Mouse (Mus musculus): ENCODE measurements around the gene Arl6ip4. TPM values are rescaled to one million over a fixed set of nuclear protein-coding genes. Genes with fewer than 3 reads are reported as not detected.

Arl6ip4 gene
- total and polyA plus RNA-seq, 2 experiments from 2014 or later: 36.0 to 98.3 TPM

DNA sequence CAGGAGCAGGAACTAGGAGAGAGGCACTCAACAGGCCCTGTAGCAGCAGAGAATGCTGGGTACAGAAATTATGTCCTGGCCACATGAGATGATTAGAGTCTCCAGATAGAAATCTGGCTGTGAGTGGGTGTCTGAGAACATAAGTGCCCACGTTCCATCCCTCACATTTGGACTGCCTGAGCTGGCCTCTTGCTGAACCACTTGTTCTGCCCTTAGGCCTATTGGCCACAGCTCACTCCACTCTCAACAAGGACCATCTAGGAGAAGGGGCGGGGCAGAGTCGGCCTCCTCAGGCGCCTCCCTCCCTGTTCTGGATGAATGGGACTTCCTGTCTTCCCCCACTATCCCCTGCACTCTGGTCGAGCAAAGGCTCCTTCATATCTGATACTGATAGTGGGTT lies 33.1 kb downstream of the Arl6ip4 start:
- no peak for TF ChIP-seq CTCF (IDR thresholded peaks at IDR 0.05; ENCODE audit: low read depth)
- Histone ChIP-seq H3K27me3 (ENCODE audit: insufficient read depth, low read length) (no peaks in the 10 kb centered on the region), H3K4me3 (ENCODE audit: low read depth, low read length) (no peak overlapping the region), H3K4me2 (ENCODE audit: low read depth) (no peak overlapping the region), H3K27ac (ENCODE audit: low read depth, low read length) (no peak overlapping the region), H3K36me3 (ENCODE audit: insufficient read depth) (peaks cover 22% of the 10 kb centered on the region), H3K9ac (no peak overlapping the region), H3K4me1 (ENCODE audit: insufficient read depth) (no peaks in the 10 kb centered on the region), H3K9me3 (ENCODE audit: low read length) (no peaks in the 10 kb centered on the region)
- ATAC-seq (no peak), DNase-seq (no peak)
- WGBS: 66% methylated on average over 5 of the region's 5 CpGs

DNA sequence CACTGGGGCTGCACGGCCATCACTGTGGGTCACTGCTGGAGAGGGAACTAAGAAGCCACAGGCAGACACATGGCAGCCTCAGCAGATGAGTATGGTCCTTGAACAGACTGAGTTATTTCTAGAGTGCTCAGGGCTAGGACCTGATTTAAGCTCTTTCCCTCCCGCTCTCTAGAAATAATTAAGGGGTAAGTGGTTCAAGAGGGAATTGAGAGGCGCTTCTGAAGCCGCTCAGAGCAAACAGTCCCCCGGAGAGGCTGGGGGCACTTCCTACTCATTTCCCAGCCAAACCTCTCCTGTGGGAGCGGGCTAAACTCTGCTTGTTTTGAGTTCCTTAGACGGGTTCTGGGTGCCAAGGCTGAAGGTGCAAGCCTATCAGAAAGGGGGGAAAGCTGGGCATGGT lies 35.0 kb downstream of the Arl6ip4 start:
- H3K9ac ChIP-seq: no peak overlapping the region

DNA sequence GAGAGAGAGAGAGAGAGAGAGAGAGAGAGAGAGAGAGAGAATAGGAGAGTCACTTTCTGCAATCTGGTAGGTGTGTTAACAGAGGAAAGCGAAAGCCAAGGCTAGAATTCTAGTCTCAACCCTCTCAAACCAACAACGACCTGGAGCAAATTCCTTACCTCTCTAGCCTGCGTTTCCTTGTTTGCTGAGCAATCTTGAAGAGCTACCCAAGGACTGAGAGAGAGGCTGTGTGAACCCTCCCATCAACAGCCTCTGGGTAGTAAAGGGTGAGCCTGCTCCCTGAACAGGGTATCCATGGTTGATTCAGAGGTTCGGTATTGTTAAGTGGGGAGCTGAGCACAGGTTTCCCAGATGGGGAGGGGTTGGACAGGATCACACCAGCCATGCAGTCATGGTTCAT lies 36.8 kb downstream of the Arl6ip4 start:
- no peak for ATAC-seq
- Histone ChIP-seq H3K36me3 (ENCODE audit: insufficient read depth) (peaks cover 22% of the 10 kb centered on the region), H3K4me3 (ENCODE audit: low read depth, low read length) (no peak overlapping the region)

More for the DNA sequence above, 35.0 kb downstream of the Arl6ip4 start:
- WGBS: 79% methylated on average over 7 of the region's 7 CpGs
- Histone ChIP-seq H3K4me2 (ENCODE audit: low read depth) (no peak overlapping the region), H3K4me1 (ENCODE audit: insufficient read depth) (no peaks in the 10 kb centered on the region), H3K27me3 (ENCODE audit: insufficient read depth, low read length) (no peaks in the 10 kb centered on the region), H3K36me3 (ENCODE audit: insufficient read depth) (peaks cover 22% of the 10 kb centered on the region), H3K27ac (ENCODE audit: low read depth, low read length) (no peak overlapping the region), H3K4me3 (ENCODE audit: low read depth, low read length) (no peak overlapping the region), H3K9me3 (ENCODE audit: low read length) (no peaks in the 10 kb centered on the region)
- ATAC-seq: no peak
- DNase-seq: no peak
- no peak for TF ChIP-seq CTCF (IDR thresholded peaks at IDR 0.05; ENCODE audit: low read depth)

DNA sequence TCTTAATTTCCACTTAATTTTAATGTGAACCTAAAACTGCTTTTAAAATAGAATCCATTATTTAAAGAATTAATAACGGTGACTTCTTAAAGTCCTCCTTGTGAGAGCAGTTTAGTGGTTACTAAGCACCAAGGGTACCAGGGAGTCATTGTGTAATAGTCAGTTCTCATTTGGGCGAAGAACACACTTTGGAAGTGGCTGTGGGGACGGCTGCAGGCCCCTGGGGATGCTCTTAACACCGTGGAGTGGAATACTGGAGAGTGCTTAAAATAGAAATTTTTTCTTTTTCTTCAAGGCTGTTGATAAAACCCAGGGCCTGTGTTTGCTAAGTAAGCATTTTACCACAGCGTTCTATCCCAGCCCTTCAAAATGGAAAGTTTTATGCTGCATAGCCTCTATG lies 40.1 kb downstream of the Arl6ip4 start:
- Histone ChIP-seq H3K4me2 (ENCODE audit: low read depth) (no peak overlapping the region), H3K4me3 (ENCODE audit: low read depth, low read length) (no peak overlapping the region), H3K36me3 (ENCODE audit: insufficient read depth) (peaks cover 13% of the 10 kb centered on the region), H3K9ac (no peak overlapping the region), H3K27me3 (ENCODE audit: insufficient read depth, low read length) (no peaks in the 10 kb centered on the region), H3K4me1 (ENCODE audit: insufficient read depth) (no peaks in the 10 kb centered on the region), H3K27ac (ENCODE audit: low read depth, low read length) (no peak overlapping the region), H3K9me3 (ENCODE audit: low read length) (no peaks in the 10 kb centered on the region)
- 75% methylated on average over 5 of the region's 5 CpGs for WGBS
- ATAC-seq (no peak), DNase-seq (no peak)
- no peak for TF ChIP-seq CTCF (IDR thresholded peaks at IDR 0.05; ENCODE audit: low read depth)

More for the DNA sequence above, 36.8 kb downstream of the Arl6ip4 start:
- Histone ChIP-seq H3K9me3 (ENCODE audit: low read length) (no peaks in the 10 kb centered on the region), H3K27ac (ENCODE audit: low read depth, low read length) (no peak overlapping the region), H3K4me2 (ENCODE audit: low read depth) (no peak overlapping the region), H3K9ac (no peak overlapping the region), H3K27me3 (ENCODE audit: insufficient read depth, low read length) (no peaks in the 10 kb centered on the region), H3K4me1 (ENCODE audit: insufficient read depth) (no peaks in the 10 kb centered on the region)
- no peak for TF ChIP-seq CTCF (IDR thresholded peaks at IDR 0.05; ENCODE audit: low read depth)
- no peak for DNase-seq
- WGBS: 90% methylated on average over 4 of the region's 4 CpGs

DNA sequence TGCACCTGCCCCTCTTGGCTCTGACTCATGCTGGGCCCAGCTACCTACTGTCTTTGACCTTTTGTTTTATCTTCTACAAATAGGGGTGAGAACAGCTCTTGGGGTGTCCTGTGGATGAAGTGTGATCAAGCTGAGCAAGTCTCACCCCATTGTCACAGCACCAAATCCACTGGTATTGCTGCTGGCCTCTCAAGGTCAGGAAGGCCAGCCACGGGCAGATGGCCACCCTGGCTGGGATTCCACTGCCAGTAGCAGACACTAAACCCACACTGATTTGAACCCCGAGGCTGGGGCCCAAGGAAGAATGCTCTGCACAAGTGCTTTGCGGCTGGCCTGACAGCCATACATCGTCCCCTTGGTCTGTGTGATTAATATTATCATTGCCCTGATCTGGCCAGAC lies 42.4 kb downstream of the Arl6ip4 start:
- ATAC-seq (no peak), DNase-seq (no peak)
- H3K9ac ChIP-seq: no peak overlapping the region
- H3K27ac ChIP-seq (ENCODE audit: low read depth, low read length): no peak overlapping the region
- no peaks in the 10 kb centered on the region; the same call in 1 of the 2 replicates for H3K4me1 ChIP-seq (ENCODE audit: insufficient read depth)
- no peak overlapping the region for H3K4me3 ChIP-seq (ENCODE audit: low read depth, low read length)
- WGBS: 80% methylated on average over 4 of the region's 4 CpGs
- TF ChIP-seq CTCF (IDR thresholded peaks at IDR 0.05; ENCODE audit: low read depth): no peak
- no peaks in the 10 kb centered on the region for H3K36me3 ChIP-seq (ENCODE audit: insufficient read depth)
- H3K27me3 ChIP-seq (ENCODE audit: insufficient read depth, low read length): no peaks in the 10 kb centered on the region
- H3K9me3 ChIP-seq (ENCODE audit: low read length): no peaks in the 10 kb centered on the region
- no peak overlapping the region for H3K4me2 ChIP-seq (ENCODE audit: low read depth)

DNA sequence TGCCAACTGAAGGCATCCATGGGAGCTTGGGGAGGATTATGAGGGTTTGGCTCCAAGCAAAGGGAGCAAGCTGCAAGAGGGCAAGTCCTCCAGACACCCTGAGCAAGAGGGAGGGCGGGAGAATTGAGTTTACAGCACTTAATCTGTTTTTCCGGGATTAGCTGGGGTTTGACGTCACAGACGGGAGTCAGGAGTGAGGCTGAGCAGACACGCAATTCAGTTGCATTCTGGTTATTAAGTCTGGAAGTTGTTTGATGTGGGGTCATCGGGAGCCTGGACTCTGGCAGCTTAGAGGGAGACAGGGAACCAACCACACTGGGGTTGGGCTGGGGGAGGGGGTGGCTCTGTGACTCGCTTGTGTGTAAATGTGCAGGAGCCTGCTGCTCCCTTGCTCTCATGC lies 43.6 kb downstream of the Arl6ip4 start:
- DNase-seq (no peak), ATAC-seq (no peak)
- no peak for TF ChIP-seq CTCF (IDR thresholded peaks at IDR 0.05; ENCODE audit: low read depth)
- H3K4me1 ChIP-seq (ENCODE audit: insufficient read depth): no peaks in the 10 kb centered on the region; the same call in none of the 2 replicates
- WGBS: 40% methylated on average over 7 of the region's 7 CpGs
- no peak overlapping the region for H3K9ac ChIP-seq
- no peak overlapping the region for H3K4me2 ChIP-seq (ENCODE audit: low read depth)
- no peaks in the 10 kb centered on the region for H3K36me3 ChIP-seq (ENCODE audit: insufficient read depth)
- H3K4me3 ChIP-seq (ENCODE audit: low read depth, low read length): no peak overlapping the region
- no peak overlapping the region for H3K27ac ChIP-seq (ENCODE audit: low read depth, low read length)
- no peaks in the 10 kb centered on the region for H3K9me3 ChIP-seq (ENCODE audit: low read length)
- H3K27me3 ChIP-seq (ENCODE audit: insufficient read depth, low read length): no peaks in the 10 kb centered on the region

DNA sequence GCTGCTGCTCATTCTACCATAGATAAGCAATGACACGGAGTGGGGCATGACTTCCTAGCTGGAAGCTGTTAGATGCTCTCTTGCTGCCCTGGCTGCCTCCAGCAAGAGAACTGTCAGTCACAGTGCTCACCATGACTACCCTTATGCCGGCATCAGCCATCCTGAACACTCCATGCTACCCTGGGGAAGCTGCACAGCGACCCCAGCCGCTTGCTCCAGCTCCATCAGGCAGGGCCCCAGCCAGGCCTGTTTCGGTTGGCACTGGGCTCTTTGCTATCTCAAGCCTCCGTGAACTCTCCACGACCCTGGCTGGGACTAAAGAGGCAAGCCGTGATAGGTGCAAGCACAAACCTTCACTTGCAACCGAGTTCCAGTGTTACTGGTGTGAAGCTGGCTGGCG lies 45.9 kb downstream of the Arl6ip4 start:
- TF ChIP-seq CTCF (IDR thresholded peaks at IDR 0.05; ENCODE audit: low read depth): no peak
- no peaks in the 10 kb centered on the region for H3K9me3 ChIP-seq (ENCODE audit: low read length)
- no peaks in the 10 kb centered on the region for H3K27me3 ChIP-seq (ENCODE audit: insufficient read depth, low read length)
- DNase-seq: no peak
- H3K4me2 ChIP-seq (ENCODE audit: low read depth): no peak overlapping the region
- peaks cover 9% of the 10 kb centered on the region for H3K4me1 ChIP-seq (ENCODE audit: insufficient read depth)
- no peak overlapping the region for H3K9ac ChIP-seq
- H3K4me3 ChIP-seq (ENCODE audit: low read depth, low read length): no peak overlapping the region
- H3K27ac ChIP-seq (ENCODE audit: low read depth, low read length): peak overlapping the region; percentile 29; the same call in 1 of the 2 replicates
- WGBS: 46% methylated on average over 10 of the region's 10 CpGs
- ATAC-seq: peak; percentile 67
- H3K36me3 ChIP-seq (ENCODE audit: insufficient read depth): no peaks in the 10 kb centered on the region
